Mouse (Mus musculus) gastrocnemius, adult 2 months (tissue): Measurements from ENCODE around the gene Sync. TPM values are rescaled to one million over a fixed set of nuclear protein-coding genes. Genes with fewer than 3 reads are reported as not detected.

Source experiments
- DNase-seq: peaks from one replicate; pipeline ENCODE4 v3.0.0; 2022
- H3K27ac ChIP-seq: fragments of 200-600 bp; 2 replicates; pipeline ENCODE4 v1.8.1; 2022; ENCODE audit warnings: mild to moderate bottlenecking
- H3K4me3 ChIP-seq: fragments of 200-600 bp; 2 replicates; pipeline ENCODE4 v1.8.1; 2022; ENCODE audit warnings: mild to moderate bottlenecking, moderate library complexity
- CTCF ChIP-seq: fragments of 200-600 bp; IDR thresholded peaks from 2 replicates; pipeline ENCODE4 v1.8.1; 2022; ENCODE audit warnings: antibody characterized with exemption, mild to moderate bottlenecking, moderate library complexity
- intact Hi-C: fragments of 180-260 bp; cut with DNase I; formaldehyde crosslinking; loops from one replicate; pipeline ENCODE4 v1.15.1; 2025
- microRNA-seq: library from miRNA; unstranded; fragments of <30 nt; microRNA quantifications from one replicate; pipeline ENCODE4 v1.2.0, GENCODE M21; 2021
- total RNA-seq, 2 experiments: library from RNA; stranded (reverse); gene quantifications; 2 replicates each; pipeline ENCODE4 v1.2.3; 2021

Sync gene
- total RNA-seq, 2 experiments from 2014 or later: 39.9 to 46.5 TPM

DNA sequence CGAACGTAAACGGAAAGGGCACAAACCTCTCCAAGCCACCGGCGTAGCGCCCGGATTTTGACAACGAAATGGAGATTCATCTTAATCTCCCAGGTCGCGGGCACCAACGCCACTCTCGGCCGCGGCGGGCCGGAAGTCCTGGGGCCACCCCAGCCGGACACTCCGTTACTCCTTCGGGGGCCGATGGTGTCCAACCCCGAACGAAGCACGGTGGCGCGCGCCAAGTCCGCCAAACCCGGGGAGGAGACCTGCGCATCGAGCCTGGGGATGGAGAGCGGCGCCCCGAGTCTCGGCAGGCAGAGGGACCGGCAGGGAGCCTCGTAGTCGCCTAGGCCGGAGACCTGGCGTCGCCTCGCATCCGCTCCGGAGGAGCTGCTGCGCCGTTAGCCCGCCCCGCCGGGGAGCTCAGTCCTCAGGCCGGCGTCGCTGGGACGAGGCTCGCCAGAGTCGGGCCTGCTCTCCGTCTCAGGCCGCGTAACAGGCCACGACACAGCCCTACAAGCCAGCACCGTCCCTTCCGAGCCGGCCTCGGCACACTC lies 47.3 kb downstream of the Sync start:
- intact Hi-C loops: loop anchor here (5.0 kb wide), 1 partner anchor 142 kb away; no protein-coding TSS in a partner anchor
- TF ChIP-seq CTCF: no peak
- Histone ChIP-seq H3K27ac (peak overlapping the region; percentile 98), H3K4me3 (peak overlapping the region; percentile 82)
- no peak for DNase-seq

GRCm38 (mm10) chr4:129335216-129336074 lies 48.0 kb downstream of the Sync start, which contains the start of the genes Rbbp4 and Zbtb8os:
Gene Rbbp4 (minus strand): TSS chr4:129335370.
Gene Zbtb8os (plus strand): TSS chr4:129335695.
- Histone ChIP-seq H3K4me3 (peak within 1 kb of the TSS; percentile 82), H3K27ac (peak within 1 kb of the TSS; percentile 98)
- intact Hi-C loops: no loop called here
- DNase-seq: peak; percentile 99
- TF ChIP-seq CTCF: peak; percentile 22; the same call in 1 of the 2 replicates

DNA sequence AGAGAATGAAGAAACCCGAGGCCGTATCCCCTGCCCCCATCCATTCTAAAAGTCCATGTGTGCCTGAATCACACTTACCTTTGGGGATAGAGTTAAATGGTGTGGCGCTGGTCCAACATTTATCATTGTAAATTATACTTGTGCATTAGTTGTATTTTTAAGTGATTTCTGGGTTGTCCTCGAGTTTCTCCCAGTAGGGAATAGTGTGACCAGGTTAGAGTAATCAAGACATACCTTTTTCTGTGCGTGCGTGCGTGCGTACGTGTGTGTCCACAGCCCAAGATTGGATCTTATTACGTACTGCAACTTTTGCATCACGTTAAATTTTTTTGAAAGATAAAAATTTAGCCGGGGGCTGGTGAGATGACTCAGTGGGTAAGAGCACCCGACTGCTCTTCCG lies 48.9 kb downstream of the Sync start:
- no peak for DNase-seq
- intact Hi-C loops: no loop called here
- peak overlapping the region; percentile 98 for H3K27ac ChIP-seq
- H3K4me3 ChIP-seq: peak overlapping the region; percentile 82
- no peak for TF ChIP-seq CTCF

GRCm38 (mm10) chr4:129339743-129340142 lies 52.3 kb downstream of the Sync start:
- Histone ChIP-seq H3K4me3 (no peak overlapping the region), H3K27ac (no peak overlapping the region)
- no peak for DNase-seq
- no peak for TF ChIP-seq CTCF
- intact Hi-C loops: no loop called here

GRCm38 (mm10) chr4:129341888-129342287 lies 54.5 kb downstream of the Sync start:
- DNase-seq: no peak
- H3K4me3 ChIP-seq: no peak overlapping the region
- intact Hi-C loops: no loop called here
- H3K27ac ChIP-seq: no peak overlapping the region
- peak; percentile 38; the same call in 1 of the 2 replicates for TF ChIP-seq CTCF

DNA sequence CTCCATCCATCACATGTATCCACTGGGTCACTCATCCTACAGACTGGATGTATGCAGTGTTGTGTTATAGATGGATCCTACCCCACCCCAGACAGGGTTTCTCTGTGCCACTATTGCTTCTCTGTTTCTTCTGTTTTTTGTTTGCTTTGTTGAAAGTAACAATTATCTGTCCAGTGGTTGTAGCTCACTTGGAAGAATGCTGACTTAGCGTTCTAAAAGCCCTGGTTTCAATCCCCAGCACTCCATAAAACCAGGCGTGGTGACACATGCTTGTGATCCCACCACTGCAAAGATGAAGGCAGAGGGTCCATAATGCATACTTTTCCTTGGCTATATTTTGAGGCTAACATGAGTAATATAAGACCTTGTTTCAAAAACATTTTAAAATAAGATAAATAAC lies 55.3 kb downstream of the Sync start:
- no peak overlapping the region for H3K27ac ChIP-seq
- DNase-seq: no peak
- H3K4me3 ChIP-seq: no peak overlapping the region
- no peak for TF ChIP-seq CTCF
- intact Hi-C loops: no loop called here

DNA sequence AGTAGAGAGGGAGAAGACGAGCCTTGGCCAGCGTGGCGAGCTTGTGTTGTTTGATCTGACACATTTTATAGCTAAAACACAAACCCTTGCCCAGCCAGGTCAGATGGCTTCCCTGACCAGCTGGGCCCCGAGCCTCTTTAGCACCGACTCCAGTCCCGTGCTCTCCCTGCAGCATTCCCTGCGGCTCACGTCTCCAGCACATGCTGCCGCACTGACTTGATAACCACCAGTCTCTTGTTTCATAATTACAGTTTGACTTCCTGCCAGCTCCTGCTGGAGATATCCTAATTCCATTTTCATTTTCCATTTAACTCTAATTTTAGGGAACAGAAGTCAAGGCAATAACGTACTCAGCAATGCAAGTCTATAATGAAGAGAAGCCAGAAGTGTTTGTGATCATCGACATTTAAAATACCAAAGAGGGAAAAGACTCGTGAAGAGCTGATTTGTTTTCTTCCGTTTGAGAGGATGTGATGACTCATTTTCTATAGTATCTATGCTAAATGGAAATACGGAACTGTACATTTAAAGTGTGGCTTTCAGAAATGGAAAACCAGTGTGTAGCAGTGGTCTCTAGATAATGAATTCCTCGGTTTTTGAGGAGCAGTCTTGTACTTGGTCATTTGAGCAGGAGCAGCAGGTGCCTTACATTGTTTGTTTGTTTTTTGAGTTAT lies 59.2 kb downstream of the Sync start:
- no peak for DNase-seq
- no peak for TF ChIP-seq CTCF
- Histone ChIP-seq H3K4me3 (no peak overlapping the region), H3K27ac (no peak overlapping the region)
- intact Hi-C loops: no loop called here

GRCm38 (mm10) chr4:129350644-129351043 lies 63.2 kb downstream of the Sync start:
- peak; percentile 81 for DNase-seq
- Histone ChIP-seq H3K27ac (no peak overlapping the region), H3K4me3 (no peak overlapping the region)
- peak; percentile 94 for TF ChIP-seq CTCF
- intact Hi-C loops: loop anchor here (1.0 kb wide), 2 partner anchors 101 to 105 kb away; no protein-coding TSS in a partner anchor

DNA sequence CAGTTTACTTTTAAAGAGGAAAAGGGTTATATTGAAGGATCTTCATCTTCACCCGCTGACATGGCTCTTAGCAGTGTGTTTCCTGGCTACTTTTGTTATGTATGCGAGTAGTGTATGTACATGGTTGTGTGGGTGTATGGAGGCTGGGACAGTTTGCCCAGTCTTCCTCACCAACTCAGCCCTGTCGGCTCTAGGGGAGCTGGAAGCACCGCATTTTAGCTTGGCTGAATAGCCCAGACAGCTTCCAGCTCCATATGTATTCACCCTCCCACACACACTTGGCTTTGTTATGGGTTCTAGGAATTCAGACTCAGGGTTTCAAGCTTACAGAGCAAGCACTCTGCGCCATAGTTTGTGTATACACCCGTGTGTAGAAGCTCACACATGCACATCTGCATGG lies 63.7 kb downstream of the Sync start:
- H3K4me3 ChIP-seq: no peak overlapping the region
- TF ChIP-seq CTCF: no peak
- no peak overlapping the region for H3K27ac ChIP-seq
- intact Hi-C loops: loop anchor here (1.0 kb wide), 1 partner anchor 100 kb away; no protein-coding TSS in a partner anchor
- no peak for DNase-seq

GRCm38 (mm10) chr4:129353176-129353575 lies 65.8 kb downstream of the Sync start:
- Histone ChIP-seq H3K4me3 (no peak overlapping the region), H3K27ac (no peak overlapping the region)
- DNase-seq: no peak
- intact Hi-C loops: no loop called here
- TF ChIP-seq CTCF: no peak

- H3K4me3 ChIP-seq: peak overlapping the region; percentile 46
- DNase-seq: peak; percentile 22
- intact Hi-C loops: no loop called here
- H3K27ac ChIP-seq: 0 out of 2 replicates have a peak overlapping the region, but pooled peaks have one; percentile 12
- TF ChIP-seq CTCF: no peak
Measured at GRCm38 (mm10) chr4:129354236-129354635, 66.8 kb downstream of the Sync start.

- no peak for TF ChIP-seq CTCF
- Histone ChIP-seq H3K27ac (no peak overlapping the region), H3K4me3 (no peak overlapping the region)
- intact Hi-C loops: no loop called here
- DNase-seq: no peak
Measured at GRCm38 (mm10) chr4:129357613-129358163, 70.3 kb downstream of the Sync start.

Small RNAs within 50 kb of the gene (microRNA-seq; reads per million reads assigned to microRNA genes)
- not detected for gene Gm22994

Other genes starting within 250 kb of the Sync start
- gene Rnf19b, start 229.3 kb upstream of the Sync start, total RNA-seq: 10 to 100 TPM; 22.0 to 24.0 TPM
- not detected for gene Tmem54, start 182.1 kb upstream of the Sync start, total RNA-seq
- gene Hpca, start 165.6 kb upstream of the Sync start, total RNA-seq: not detected
- gene Fndc5, start 150.6 kb upstream of the Sync start, total RNA-seq: 100 to 1,000 TPM in 1 of 2 experiments, 10 to 100 TPM in 1; 52.1 to 132 TPM
- 1 to 10 TPM; 4.7 to 4.9 TPM for gene S100pbp, start 97.9 kb upstream of the Sync start, total RNA-seq
- 10 to 100 TPM; 39.8 to 43.0 TPM for gene Yars, start 97.9 kb upstream of the Sync start, total RNA-seq
- gene C77080, start 26.2 kb upstream of the Sync start, total RNA-seq: 1 to 10 TPM; 2.0 to 2.1 TPM
- 10 to 100 TPM; 38.5 to 46.9 TPM for gene Rbbp4, start 47.8 kb downstream of the Sync start, total RNA-seq
- gene Zbtb8os, start 48.1 kb downstream of the Sync start, total RNA-seq: 10 to 100 TPM; 24.8 to 28.9 TPM
- 1 to 10 TPM in 1 of 2 experiments, under 1 TPM in 1; 0.61 to 1.3 TPM for gene Zbtb8a, start 90.5 kb downstream of the Sync start, total RNA-seq
- gene Zbtb8b, start 153.2 kb downstream of the Sync start, total RNA-seq: not detected
- 10 to 100 TPM; 34.8 to 36.4 TPM for gene Bsdc1, start 174.0 kb downstream of the Sync start, total RNA-seq
- gene Tssk3, start 203.4 kb downstream of the Sync start, total RNA-seq: not detected
- gene Fam229a, start 203.6 kb downstream of the Sync start, total RNA-seq: not detected
- 1 to 10 TPM in 1 of 2 experiments, under 1 TPM in 1; 0.69 to 1.1 TPM for gene Marcksl1, start 226.0 kb downstream of the Sync start, total RNA-seq